Mouse (Mus musculus) gastrocnemius, postnatal 25 days (tissue): ENCODE measurements around the gene Taar9. TPM values are rescaled to one million over a fixed set of nuclear protein-coding genes. Genes with fewer than 3 reads are reported as not detected.
"Not testable (repeated sequence)": the region's sequence is repeated elsewhere in the genome, so short reads cannot be mapped to it uniquely, and the experiment has no call there.

Experiments used
- DNase-seq: peaks from one replicate; pipeline ENCODE4 v3.0.0; 2022
- total RNA-seq, 2 experiments: library from RNA; stranded (reverse); gene quantifications; 1 replicate in 1 of 2; 2 replicates in 1 of 2; pipeline ENCODE4 v1.2.3; 2021

The Taar9 gene
- total RNA-seq, 2 experiments from 2014 or later: not detected

DNA sequence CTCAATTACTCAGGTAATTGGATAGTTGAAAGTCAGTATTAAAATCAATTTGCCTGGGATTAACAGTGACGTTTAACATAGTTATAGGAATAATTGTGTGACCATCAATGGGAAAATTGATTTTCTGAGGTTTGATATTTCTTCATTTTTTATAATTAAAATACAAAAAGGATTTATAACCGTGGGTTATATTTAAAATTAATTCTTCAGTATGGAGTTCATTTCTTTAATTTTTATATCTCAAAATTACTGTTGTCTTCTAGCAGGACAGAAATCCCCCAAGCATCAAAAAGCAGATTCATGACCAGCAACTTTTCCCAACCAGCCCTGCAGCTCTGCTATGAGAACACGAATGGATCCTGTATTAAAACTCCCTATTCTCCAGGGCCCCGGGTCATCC is 33.1 kb downstream of the Taar9 start, which contains the start of gene Taar8a:
Taar8a (plus strand) TSS at position 301 of the 400 bp plus-strand sequence.
- DNase-seq: not testable (repeated sequence)

GRCm38 (mm10) chr10:24074751-24075150 is 34.6 kb downstream of the Taar9 start:
- DNase-seq: not testable (repeated sequence)

DNA sequence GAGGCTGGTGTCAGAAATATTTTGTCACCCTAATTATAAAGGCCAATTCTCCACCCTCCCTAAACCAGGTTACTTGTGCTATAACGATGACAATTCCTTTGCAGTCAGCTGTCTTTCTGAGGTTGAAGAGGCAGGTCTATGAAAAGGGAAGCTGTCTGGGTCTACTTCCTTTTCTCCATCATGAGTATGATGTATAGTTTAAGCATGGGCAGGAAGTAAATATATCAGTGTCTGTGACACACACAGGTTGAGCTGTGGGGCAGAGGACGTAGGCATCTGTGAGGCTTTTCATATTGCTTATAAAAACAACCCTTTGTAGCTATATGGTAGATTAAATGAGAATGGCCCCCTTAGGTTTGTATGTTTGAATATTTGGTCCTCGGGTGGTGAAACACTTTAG is 50.3 kb downstream of the Taar9 start:
- no peak for DNase-seq

Other genes starting within 250 kb of the Taar9 start
- gene Vnn1, start 214.8 kb downstream of the Taar9 start, total RNA-seq: under 1 TPM in 1 of 2 experiments, not detected in 1; 0.78 TPM
- not detected for gene Taar1, start 189.2 kb downstream of the Taar9 start, total RNA-seq
- not detected for gene Taar2, start 171.0 kb downstream of the Taar9 start, total RNA-seq
- not detected for gene Taar3, start 160.0 kb downstream of the Taar9 start, total RNA-seq
- gene Taar4, start 149.0 kb downstream of the Taar9 start, total RNA-seq: not detected
- not detected for gene Taar5, start 138.8 kb downstream of the Taar9 start, total RNA-seq
- gene Taar6, start 123.9 kb downstream of the Taar9 start, total RNA-seq: not detected
- gene Taar7a, start 116.1 kb downstream of the Taar9 start, total RNA-seq: not detected
- gene Taar7b, start 109.6 kb downstream of the Taar9 start, total RNA-seq: not detected
- not detected for gene Taar7d, start 82.3 kb downstream of the Taar9 start, total RNA-seq
- not detected for gene Taar7e, start 71.9 kb downstream of the Taar9 start, total RNA-seq
- not detected for gene Taar7f, start 60.0 kb downstream of the Taar9 start, total RNA-seq
- not detected for gene Taar8a, start 33.0 kb downstream of the Taar9 start, total RNA-seq
- gene Taar8b, start 17.2 kb downstream of the Taar9 start, total RNA-seq: not detected
- gene Taar8c, start 7.6 kb downstream of the Taar9 start, total RNA-seq: not detected
- 10 to 100 TPM; 23.6 to 24.1 TPM for gene Stx7, start 39.8 kb upstream of the Taar9 start, total RNA-seq
- gene Moxd1, start 114.0 kb upstream of the Taar9 start, total RNA-seq: under 1 TPM; 0.56 to 0.69 TPM